Mouse (Mus musculus): ENCODE measurements around the gene Tmem41b.

GRCm38 (mm10) chr7:110011417-110011816 lies 24.7 kb upstream of the Tmem41b start:
- TF ChIP-seq CTCF (IDR thresholded peaks at IDR 0.05; ENCODE audit: extremely low read depth, insufficient read length, insufficient replicate concordance, low read depth, low read length) (no peak), POLR2A (IDR thresholded peaks at IDR 0.05; ENCODE audit: low read depth, low read length) (no peak)

Data from small intestine, adult 2 months (tissue).